Mouse (Mus musculus): ENCODE results near the gene Mgrn1. TPM values are rescaled to one million over a fixed set of nuclear protein-coding genes. Genes with fewer than 3 reads are reported as not detected.
A peak's percentile ranks its signal among the peaks of the same experiment; 100 is the strongest.

Mgrn1 gene
- polyA plus RNA-seq, 1 experiment from 2014 or later: 75.6 TPM

DNA sequence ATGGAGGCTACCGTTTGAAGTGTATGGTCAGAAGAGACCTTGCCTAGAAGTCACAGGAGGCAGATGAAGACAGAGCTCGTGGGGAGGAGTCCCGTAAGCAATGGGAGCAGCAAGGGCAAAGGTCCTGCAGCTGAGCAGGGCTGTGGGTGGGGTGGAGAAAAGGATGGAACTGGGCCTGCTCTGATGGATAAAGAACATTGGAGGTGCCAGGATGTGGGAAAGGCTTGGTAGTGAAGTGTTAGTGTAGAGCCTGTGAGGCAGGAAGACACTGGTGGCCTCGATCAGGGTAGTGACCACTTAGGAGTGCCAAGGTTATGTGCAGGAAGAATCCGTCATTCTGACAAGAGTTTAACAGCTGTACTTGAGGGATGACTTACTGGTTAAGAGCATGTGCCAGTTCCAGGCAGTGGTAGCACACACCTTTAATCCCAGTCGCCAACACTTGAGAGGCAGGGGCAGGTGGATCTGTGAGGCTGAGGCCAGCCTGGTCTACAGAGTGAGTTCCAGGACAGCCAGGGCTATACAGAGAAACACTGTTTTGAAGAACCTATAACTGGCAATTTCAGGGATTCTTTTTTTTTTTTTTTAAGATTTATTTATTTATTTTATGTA lies 17.5 kb downstream of the Mgrn1 start:
- no peak for ATAC-seq
- Histone ChIP-seq H3K9ac (replicated peaks; ENCODE audit: low read depth) (no peak overlapping the region), H3K27ac (ENCODE audit: low read length) (no peak overlapping the region)

DNA sequence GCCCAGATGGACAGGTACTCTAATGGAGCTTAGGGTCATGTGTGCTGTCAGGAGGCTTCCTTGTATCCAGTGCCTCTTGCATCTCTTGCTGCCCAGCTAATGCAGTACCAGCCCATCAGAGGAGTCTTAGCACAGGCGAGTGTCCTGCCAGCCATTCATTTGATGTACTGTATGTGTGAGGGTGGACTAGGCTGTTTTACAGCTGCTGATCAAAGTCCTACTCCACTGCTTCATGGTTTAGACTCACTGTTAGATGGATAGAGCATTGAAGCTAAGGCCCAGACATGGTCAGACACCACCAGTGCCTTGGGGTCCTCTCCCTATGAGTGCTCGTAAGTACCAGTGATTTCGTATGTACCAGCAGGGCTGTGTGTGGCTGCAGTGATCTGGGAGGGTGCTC lies 18.8 kb downstream of the Mgrn1 start:
- WGBS: 78% methylated on average over 3 of the region's 3 CpGs
- H3K4me3 ChIP-seq (ENCODE audit: low read depth, low read length): no peak overlapping the region
- TF ChIP-seq CTCF (IDR thresholded peaks at IDR 0.05) (no peak), EP300 (IDR thresholded peaks at IDR 0.05) (no peak)
- no peaks in the 10 kb centered on the region for H3K9me3 ChIP-seq (ENCODE audit: low read length)
- H3K9ac ChIP-seq (replicated peaks; ENCODE audit: low read depth): no peak overlapping the region
- DNase-seq (ENCODE audit: low spot score): no peak
- 0 out of 2 replicates have a peak, but pooled peaks cover 3% of the 10 kb centered on the region for H3K4me1 ChIP-seq (ENCODE audit: insufficient read depth, low read depth, low read length)
- peak; percentile 8; the same call in 1 of the 2 replicates for ATAC-seq
- no peaks in the 10 kb centered on the region for H3K36me3 ChIP-seq (ENCODE audit: insufficient read depth, low read length)
- peak overlapping the region; percentile 22 for H3K27ac ChIP-seq (ENCODE audit: low read length)
- H3K4me2 ChIP-seq (replicated peaks; ENCODE audit: low read depth, low read length): no peak overlapping the region
- H3K27me3 ChIP-seq (replicated peaks; ENCODE audit: insufficient read depth, low read length): no peaks in the 10 kb centered on the region

More for the DNA sequence above, 17.5 kb downstream of the Mgrn1 start:
- Histone ChIP-seq H3K9me3 (ENCODE audit: low read length) (no peaks in the 10 kb centered on the region), H3K4me2 (replicated peaks; ENCODE audit: low read depth, low read length) (no peak overlapping the region), H3K27me3 (replicated peaks; ENCODE audit: insufficient read depth, low read length) (no peaks in the 10 kb centered on the region), H3K36me3 (ENCODE audit: insufficient read depth, low read length) (no peaks in the 10 kb centered on the region), H3K4me3 (ENCODE audit: low read depth, low read length) (no peak overlapping the region), H3K4me1 (ENCODE audit: insufficient read depth, low read depth, low read length) (0 out of 2 replicates have a peak, but pooled peaks cover 3% of the 10 kb centered on the region)
- 56% methylated on average over 6 of the region's 6 CpGs for WGBS
- TF ChIP-seq EP300 (IDR thresholded peaks at IDR 0.05): no peak
- no peak for TF ChIP-seq CTCF (IDR thresholded peaks at IDR 0.05)
- no peak for DNase-seq (ENCODE audit: low spot score)

DNA sequence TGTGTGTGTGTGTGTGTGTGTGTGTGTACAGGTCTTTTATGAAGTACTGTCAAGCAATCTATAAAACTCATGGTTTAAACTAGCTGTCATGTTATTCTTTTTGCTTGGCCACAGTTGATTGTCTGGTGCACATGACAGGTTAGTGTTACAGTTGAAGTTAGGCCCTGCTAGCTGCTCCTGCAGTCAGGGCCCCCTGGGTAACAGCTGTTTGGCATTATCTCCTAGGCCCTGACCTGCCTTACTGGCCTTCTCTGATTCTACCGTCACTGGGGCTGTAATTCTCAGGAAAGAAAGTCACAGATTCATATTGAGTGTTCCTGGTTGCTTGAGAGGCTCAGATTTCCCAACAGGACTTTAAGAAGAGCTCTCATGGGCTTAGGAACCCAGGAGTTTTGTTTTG lies 19.5 kb downstream of the Mgrn1 start:
- ATAC-seq: peak; percentile 22
- Histone ChIP-seq H3K9me3 (ENCODE audit: low read length) (no peaks in the 10 kb centered on the region), H3K27ac (ENCODE audit: low read length) (peak overlapping the region; percentile 22), H3K4me3 (ENCODE audit: low read depth, low read length) (no peak overlapping the region), H3K36me3 (ENCODE audit: insufficient read depth, low read length) (0 out of 2 replicates have a peak, but pooled peaks cover 3% of the 10 kb centered on the region), H3K4me2 (replicated peaks; ENCODE audit: low read depth, low read length) (no peak overlapping the region), H3K4me1 (ENCODE audit: insufficient read depth, low read depth, low read length) (0 out of 2 replicates have a peak, but pooled peaks cover 3% of the 10 kb centered on the region), H3K9ac (replicated peaks; ENCODE audit: low read depth) (no peak overlapping the region), H3K27me3 (replicated peaks; ENCODE audit: insufficient read depth, low read length) (no peaks in the 10 kb centered on the region)
- DNase-seq (ENCODE audit: low spot score): peak; percentile 60
- WGBS: 29% methylated on average over 1 of the region's 1 CpGs
- TF ChIP-seq CTCF (IDR thresholded peaks at IDR 0.05): no peak

DNA sequence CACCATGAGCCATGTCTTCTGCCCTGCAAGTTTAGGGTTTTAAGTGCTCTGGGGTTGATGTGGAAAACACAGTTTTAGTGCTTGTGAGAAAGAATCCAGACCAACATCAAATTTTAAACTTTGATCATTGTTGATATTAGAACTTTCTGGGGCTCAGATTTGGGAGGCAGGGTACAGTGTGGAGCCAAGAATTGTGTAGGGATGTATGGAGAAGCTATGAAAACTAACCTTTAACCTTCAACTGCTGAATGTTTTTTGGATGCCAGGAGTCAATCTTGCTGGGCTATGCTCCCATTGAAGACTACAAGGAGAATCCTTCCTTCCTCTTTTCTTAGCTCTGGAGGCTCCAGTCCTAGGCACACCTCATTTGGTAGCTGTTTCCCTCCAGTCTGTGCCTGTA lies 20.5 kb downstream of the Mgrn1 start:
- TF ChIP-seq EP300 (IDR thresholded peaks at IDR 0.05): no peak
- no peak for TF ChIP-seq CTCF (IDR thresholded peaks at IDR 0.05)

DNA sequence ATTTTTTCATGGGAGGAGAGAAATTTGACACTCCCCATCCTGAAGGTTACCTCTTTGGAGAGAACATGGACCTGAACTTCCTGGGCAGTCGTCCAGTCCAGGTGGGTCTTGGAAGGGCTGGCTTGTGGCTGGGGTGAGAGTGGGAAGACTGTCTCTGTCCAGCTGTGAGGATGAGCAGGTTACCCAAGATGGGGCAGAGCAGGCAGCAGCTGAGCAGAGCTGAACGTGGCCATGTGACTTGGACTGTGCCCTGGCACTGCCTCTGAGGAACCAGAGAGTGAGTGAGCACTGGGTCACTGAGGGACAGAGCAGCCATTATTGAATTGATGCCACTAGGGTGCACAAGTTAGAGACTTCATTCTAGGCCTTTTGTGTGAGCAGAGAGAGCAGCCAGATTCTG lies 21.3 kb downstream of the Mgrn1 start:
- H3K27ac ChIP-seq (ENCODE audit: low read length): no peak overlapping the region; the same call in 1 of the 2 replicates
- H3K4me2 ChIP-seq (replicated peaks; ENCODE audit: low read depth, low read length): no peak overlapping the region
- no peak for TF ChIP-seq CTCF (IDR thresholded peaks at IDR 0.05)
- no peak for TF ChIP-seq EP300 (IDR thresholded peaks at IDR 0.05)
- H3K9me3 ChIP-seq (ENCODE audit: low read length): no peaks in the 10 kb centered on the region
- 0 out of 2 replicates have a peak, but pooled peaks cover 4% of the 10 kb centered on the region for H3K4me1 ChIP-seq (ENCODE audit: insufficient read depth, low read depth, low read length)
- H3K27me3 ChIP-seq (replicated peaks; ENCODE audit: insufficient read depth, low read length): no peaks in the 10 kb centered on the region
- no peak overlapping the region for H3K4me3 ChIP-seq (ENCODE audit: low read depth, low read length)
- no peak overlapping the region for H3K9ac ChIP-seq (replicated peaks; ENCODE audit: low read depth)
- WGBS: 46% methylated on average over 2 of the region's 2 CpGs
- 0 out of 2 replicates have a peak, but pooled peaks have one; percentile 6 for ATAC-seq
- H3K36me3 ChIP-seq (ENCODE audit: insufficient read depth, low read length): peaks cover 16% of the 10 kb centered on the region
- DNase-seq (ENCODE audit: low spot score): no peak

More for the DNA sequence above, 20.5 kb downstream of the Mgrn1 start:
- no peak overlapping the region for H3K4me2 ChIP-seq (replicated peaks; ENCODE audit: low read depth, low read length)
- no peaks in the 10 kb centered on the region for H3K27me3 ChIP-seq (replicated peaks; ENCODE audit: insufficient read depth, low read length)
- no peak overlapping the region for H3K4me3 ChIP-seq (ENCODE audit: low read depth, low read length)
- H3K9ac ChIP-seq (replicated peaks; ENCODE audit: low read depth): no peak overlapping the region
- ATAC-seq: peak; percentile 8; the same call in 1 of the 2 replicates
- DNase-seq (ENCODE audit: low spot score): no peak
- H3K4me1 ChIP-seq (ENCODE audit: insufficient read depth, low read depth, low read length): 0 out of 2 replicates have a peak, but pooled peaks cover 3% of the 10 kb centered on the region
- H3K9me3 ChIP-seq (ENCODE audit: low read length): no peaks in the 10 kb centered on the region
- peaks cover 12% of the 10 kb centered on the region for H3K36me3 ChIP-seq (ENCODE audit: insufficient read depth, low read length)
- H3K27ac ChIP-seq (ENCODE audit: low read length): no peak overlapping the region

DNA sequence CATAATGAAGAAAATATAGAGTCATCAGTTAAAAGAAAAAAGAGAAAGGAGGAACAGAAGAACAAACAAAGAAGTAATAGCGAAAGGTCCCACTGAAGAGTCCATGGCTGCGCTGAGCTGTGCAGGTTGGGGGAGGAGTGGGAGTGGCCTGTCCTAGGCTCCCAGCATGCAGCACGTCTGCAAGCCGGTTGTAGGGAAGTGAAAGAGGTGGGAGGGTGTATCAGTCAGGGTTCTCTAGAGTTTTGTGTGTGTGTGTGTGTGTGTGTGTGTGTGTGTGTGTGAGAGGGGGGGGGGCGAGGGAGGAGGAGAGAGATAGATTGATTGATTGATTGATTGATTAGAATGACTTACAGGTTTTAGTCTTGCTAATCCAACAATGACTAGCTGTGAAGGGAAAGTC lies 21.9 kb downstream of the Mgrn1 start:
- DNase-seq (ENCODE audit: low spot score) (peak; percentile 57), ATAC-seq (peak; percentile 40; the same call in 1 of the 2 replicates)
- no peak overlapping the region for H3K9ac ChIP-seq (replicated peaks; ENCODE audit: low read depth)
- 0 out of 2 replicates have a peak, but pooled peaks cover 9% of the 10 kb centered on the region for H3K4me1 ChIP-seq (ENCODE audit: insufficient read depth, low read depth, low read length)
- H3K36me3 ChIP-seq (ENCODE audit: insufficient read depth, low read length): peaks cover 16% of the 10 kb centered on the region
- no peak overlapping the region for H3K4me2 ChIP-seq (replicated peaks; ENCODE audit: low read depth, low read length)
- H3K27ac ChIP-seq (ENCODE audit: low read length): 0 out of 2 replicates have a peak overlapping the region, but pooled peaks have one; percentile 14
- no peak overlapping the region for H3K4me3 ChIP-seq (ENCODE audit: low read depth, low read length)
- TF ChIP-seq EP300 (IDR thresholded peaks at IDR 0.05): no peak
- no peak for TF ChIP-seq CTCF (IDR thresholded peaks at IDR 0.05)
- no peaks in the 10 kb centered on the region for H3K9me3 ChIP-seq (ENCODE audit: low read length)
- WGBS: 51% methylated on average over 5 of the region's 5 CpGs
- no peaks in the 10 kb centered on the region for H3K27me3 ChIP-seq (replicated peaks; ENCODE audit: insufficient read depth, low read length)
